Mouse (Mus musculus): ENCODE data around the gene Aasdh. TPM values are rescaled to one million over a fixed set of nuclear protein-coding genes. Genes with fewer than 3 reads are reported as not detected.

The Aasdh gene
- 10 to 100 TPM; 20.2 to 28.2 TPM for total RNA-seq (2023)

DNA sequence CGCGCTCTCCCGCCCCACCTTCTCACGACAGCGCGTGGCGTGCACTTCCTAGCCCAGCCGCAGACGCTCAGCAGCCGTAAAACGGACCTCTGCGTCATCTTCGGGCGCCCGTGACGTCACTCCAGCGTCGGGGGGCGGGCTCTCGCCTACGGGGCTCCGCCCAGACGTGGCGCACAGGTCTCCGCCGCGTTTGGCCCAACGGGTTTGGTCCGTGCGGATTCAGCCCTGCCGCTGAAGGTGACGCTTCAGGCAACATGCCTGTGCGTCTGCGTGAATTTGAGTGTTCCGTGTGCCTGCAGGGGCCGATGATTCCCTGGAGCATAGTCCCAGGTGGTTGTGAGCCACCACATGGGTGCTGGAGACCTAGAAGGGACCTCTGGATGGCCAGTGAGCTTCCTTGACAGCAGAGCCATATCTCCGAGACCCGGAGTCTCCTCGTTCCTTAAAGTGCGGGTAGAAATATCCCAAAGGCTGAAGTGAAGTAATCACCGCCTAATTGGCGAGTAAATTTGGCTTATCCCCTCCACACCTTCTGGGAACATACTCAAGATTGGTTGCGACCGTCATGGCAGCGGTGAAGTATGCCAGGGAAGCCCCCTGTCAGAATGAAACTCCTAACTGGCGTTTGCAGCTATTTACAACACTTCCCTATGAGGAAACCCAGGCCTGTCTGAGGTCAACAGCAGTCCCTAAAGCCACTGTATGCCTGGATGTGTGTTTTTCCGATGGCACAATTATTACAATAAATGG is at the start of gene Aasdh:
Gene Aasdh (minus strand): TSS at position 110 of the 750 bp plus-strand sequence.

DNA sequence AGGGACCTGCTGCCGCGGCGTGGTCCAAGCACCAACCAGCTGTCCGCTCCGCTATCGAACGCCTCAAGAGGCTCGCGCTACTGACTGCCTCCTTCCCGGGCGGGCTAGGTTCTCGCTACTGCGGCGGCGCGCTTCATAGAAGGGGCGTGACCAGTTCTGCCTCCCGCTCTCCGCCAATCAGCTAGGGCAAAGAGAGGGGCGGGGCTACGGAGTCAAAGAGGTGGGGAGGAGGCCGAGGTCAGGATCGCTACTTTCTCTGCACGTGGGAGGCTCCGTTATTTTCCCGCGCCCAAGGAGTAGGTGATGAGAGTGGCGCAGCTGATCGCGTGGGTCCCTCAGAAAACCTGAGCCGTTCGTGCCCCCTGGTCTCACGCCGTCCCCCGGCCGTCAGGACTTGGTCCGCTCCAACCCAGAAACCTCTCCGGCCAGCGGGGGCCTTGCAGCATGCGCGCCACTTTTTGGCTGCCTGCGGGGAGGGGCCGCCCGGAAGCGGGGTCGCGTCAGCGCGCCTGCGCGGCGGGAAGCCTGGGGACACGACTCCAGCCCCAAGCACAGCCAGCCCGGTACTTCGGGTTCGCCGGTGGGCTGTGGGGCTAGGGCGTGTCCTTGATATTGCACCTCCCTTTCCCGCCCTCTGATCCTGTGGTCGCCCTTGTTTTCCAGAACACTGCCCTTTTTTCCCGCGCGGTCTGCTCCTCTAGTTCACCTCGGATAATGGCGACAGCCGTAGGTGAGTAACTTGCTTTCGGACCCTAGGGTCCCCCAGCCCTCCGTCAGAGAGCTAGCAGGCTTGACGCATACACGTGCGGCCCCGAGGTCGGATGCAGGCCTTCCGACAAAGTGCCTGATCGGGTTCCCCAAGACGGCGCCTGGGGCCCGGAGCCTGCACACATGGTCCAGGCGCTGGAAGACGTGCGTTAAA is 46.1 kb upstream of the Aasdh start, which contains the start of the genes Paics and Ppat:
Gene Paics (plus strand): TSS at position 202 of the 922 bp plus-strand sequence.
Gene Ppat (minus strand): TSS at position 473 of the 922 bp plus-strand sequence.

Other genes starting within 250 kb of the Aasdh start
- 1 to 10 TPM; 1.9 to 3.1 TPM for gene C530008M17Rik, start 249.0 kb downstream of the Aasdh start, total RNA-seq (2023)
- gene Paics, start 45.8 kb upstream of the Aasdh start, total RNA-seq (2023), result 100 to 1,000 TPM in 1 of 2 experiments, 10 to 100 TPM in 1; 99.5 to 104 TPM
- gene Ppat, start 46.1 kb upstream of the Aasdh start, total RNA-seq (2023), result 10 to 100 TPM; 27.4 to 28.0 TPM
- 100 to 1,000 TPM; 155 to 159 TPM for gene Srp72, start 69.2 kb upstream of the Aasdh start, total RNA-seq (2023)
- 1 to 10 TPM in 1 of 2 experiments, not detected in 1; 2.9 TPM for gene Arl9, start 98.5 kb upstream of the Aasdh start, total RNA-seq (2023)
- not detected for gene Thegl, start 110.5 kb upstream of the Aasdh start, total RNA-seq (2023)
- gene Hopx, start 209.6 kb upstream of the Aasdh start, total RNA-seq (2023), result 10 to 100 TPM; 31.1 to 42.4 TPM

Measured in T-cell, adult 66 days (primary cell).